Mouse (Mus musculus) midbrain, postnatal 0 days (tissue): ENCODE data around the gene Myl7. TPM values are rescaled to one million over a fixed set of nuclear protein-coding genes. Genes with fewer than 3 reads are reported as not detected.
"Not testable (repeated sequence)": the region's sequence is repeated elsewhere in the genome, so short reads cannot be mapped to it uniquely, and the experiment has no call there.

Source experiments
- ATAC-seq: fragments of 200-750 bp; cut with Nextera tagmentation; 2 replicates; pipeline ENCODE4 v1.8.0; 2017; ENCODE audit warnings: moderate number of reproducible peaks, mild to moderate bottlenecking, moderate TSS enrichment, moderate library complexity; ENCODE audit not compliant: low FRiP score
- DNase-seq: peaks from one replicate; pipeline ENCODE4 v3.0.0-alpha.2; 2015; ENCODE audit warnings: low spot score
- H3K27ac ChIP-seq: fragments of 300-500 bp; sonication (generic); 2 replicates; pipeline ENCODE4 v1.5.1; 2014; ENCODE audit warnings: low read depth, mild to moderate bottlenecking, low read length, mixed read lengths
- H3K27me3 ChIP-seq: fragments of 300-500 bp; sonication (generic); 2 replicates; pipeline ENCODE4 v1.6.1; 2014; ENCODE audit warnings: low read length, control low read depth, mixed read lengths; ENCODE audit not compliant: insufficient read depth
- H3K36me3 ChIP-seq: fragments of 300-500 bp; sonication (generic); 2 replicates; pipeline ENCODE4 v1.6.1; 2014; ENCODE audit warnings: low read length, control low read depth, mixed read lengths; ENCODE audit not compliant: insufficient read depth
- H3K4me1 ChIP-seq: fragments of 300-500 bp; sonication (generic); 2 replicates; pipeline ENCODE4 v1.6.1; 2014; ENCODE audit warnings: mild to moderate bottlenecking, control low read depth, antibody characterized with exemption, low read length, mixed read lengths; ENCODE audit not compliant: insufficient read depth
- H3K4me2 ChIP-seq: fragments of 300-500 bp; sonication (generic); 2 replicates; pipeline ENCODE4 v1.6.1; 2014; ENCODE audit warnings: low read depth, mild to moderate bottlenecking, low read length, mixed read lengths; ENCODE audit not compliant: poor library complexity, severe bottlenecking
- H3K4me3 ChIP-seq: fragments of 300-500 bp; sonication (generic); 2 replicates; pipeline ENCODE4 v1.5.1; 2014; ENCODE audit warnings: low read depth, mild to moderate bottlenecking, low read length, moderate library complexity
- H3K9ac ChIP-seq: fragments of 300-500 bp; sonication (generic); replicated peaks from 2 replicates; pipeline ENCODE4 v1.6.1; 2014; ENCODE audit warnings: mild to moderate bottlenecking, low read length, moderate library complexity, mixed read lengths; ENCODE audit not compliant: poor library complexity, severe bottlenecking
- H3K9me3 ChIP-seq: fragments of 300-500 bp; sonication (generic); 2 replicates; pipeline ENCODE4 v1.6.1; 2016; ENCODE audit warnings: low read length, control low read depth
- CTCF ChIP-seq: IDR thresholded peaks from 2 replicates; pipeline ENCODE4 v1.5.1; 2016; ENCODE audit warnings: antibody characterized with exemption, mild to moderate bottlenecking
- WGBS: fragments of 180-500 bp; shearing (Covaris S2); extraction: QIAGEN DNeasy Blood & Tissue Kit; methylation state at CpG from one replicate; pipeline ENCODE4 v1.1.7; 2014; 5-methylcytosine and 5-hydroxymethylcytosine counted together
- polyA plus RNA-seq: library from polyadenylated mRNA; unstranded; fragments of >200 nt; fragmentation: Nextera tagmentation; extraction: Ambion mirVana; gene quantifications from 2 replicates; pipeline ENCODE4 v1.2.1, GENCODE M21; 2015
- total RNA-seq: library from RNA; depleted of rRNA; stranded (reverse); fragments of >200 nt; gene quantifications from 2 replicates; pipeline ENCODE4 v1.2.3, GENCODE M21; 2014

Myl7 gene
- total and polyA plus RNA-seq, 2 experiments from 2014 or later, result not detected

- Histone ChIP-seq H3K4me2 (no peak overlapping the region), H3K36me3 (no peaks in the 10 kb centered on the region), H3K4me3 (no peak overlapping the region), H3K4me1 (0 out of 2 replicates have a peak, but pooled peaks cover 2% of the 10 kb centered on the region), H3K9ac (0 out of 2 replicates have a peak overlapping the region, but pooled peaks have one; percentile 13), H3K27ac (no peak overlapping the region), H3K9me3 (no peaks in the 10 kb centered on the region), H3K27me3 (peaks cover 6% of the 10 kb centered on the region; the same call in 1 of the 2 replicates)
- peak; percentile 23 for DNase-seq
- 55% methylated on average over 4 of the region's 4 CpGs for WGBS
- TF ChIP-seq CTCF, result no peak
- ATAC-seq, result no peak
Observed at GRCm38 (mm10) chr11:5892810-5893368, 5.7 kb downstream of the Myl7 start.

- Histone ChIP-seq H3K4me3 (no peak overlapping the region), H3K4me1 (no peaks in the 10 kb centered on the region), H3K9ac (no peak overlapping the region), H3K27me3 (peaks cover 2% of the 10 kb centered on the region; the same call in 1 of the 2 replicates), H3K9me3 (no peaks in the 10 kb centered on the region), H3K4me2 (no peak overlapping the region), H3K36me3 (no peaks in the 10 kb centered on the region), H3K27ac (no peak overlapping the region)
- TF ChIP-seq CTCF, result no peak
- no peak for ATAC-seq
- WGBS, result 72% methylated on average over 8 of the region's 8 CpGs
- peak; percentile 33 for DNase-seq
Observed at GRCm38 (mm10) chr11:5892151-5892591, 6.4 kb downstream of the Myl7 start.

GRCm38 (mm10) chr11:5888563-5888962 is 10.0 kb downstream of the Myl7 start:
- H3K27me3 ChIP-seq, H3K4me3 ChIP-seq, ATAC-seq, H3K36me3 ChIP-seq, H3K27ac ChIP-seq, H3K9ac ChIP-seq, H3K4me2 ChIP-seq, H3K4me1 ChIP-seq, H3K9me3 ChIP-seq, DNase-seq: not testable (repeated sequence)
- 82% methylated on average over 5 of the region's 5 CpGs for WGBS

- TF ChIP-seq CTCF, result no peak
- ATAC-seq (no peak), DNase-seq (no peak)
- H3K4me3 ChIP-seq, result no peak overlapping the region
- no peaks in the 10 kb centered on the region for H3K36me3 ChIP-seq
- H3K4me2 ChIP-seq, result no peak overlapping the region
- H3K27ac ChIP-seq, result no peak overlapping the region
- H3K9ac ChIP-seq, result no peak overlapping the region
- no peaks in the 10 kb centered on the region for H3K4me1 ChIP-seq
- 24% methylated on average over 5 of the region's 5 CpGs for WGBS
- no peaks in the 10 kb centered on the region for H3K9me3 ChIP-seq
- H3K27me3 ChIP-seq, result no peaks in the 10 kb centered on the region
Observed at GRCm38 (mm10) chr11:5887250-5887649, 11.3 kb downstream of the Myl7 start.

- Histone ChIP-seq H3K4me3 (no peak overlapping the region), H3K9ac (no peak overlapping the region), H3K4me1 (no peaks in the 10 kb centered on the region), H3K4me2 (no peak overlapping the region), H3K27me3 (no peaks in the 10 kb centered on the region), H3K9me3 (no peaks in the 10 kb centered on the region), H3K27ac (no peak overlapping the region), H3K36me3 (no peaks in the 10 kb centered on the region)
- peak; percentile 86 for DNase-seq
- WGBS, result 15% methylated on average over 9 of the region's 9 CpGs
- peak; percentile 41; the same call in 1 of the 2 replicates for ATAC-seq
- TF ChIP-seq CTCF, result peak; percentile 95
Observed at GRCm38 (mm10) chr11:5886187-5886586, 12.4 kb downstream of the Myl7 start.

GRCm38 (mm10) chr11:5882518-5882917 is 16.1 kb downstream of the Myl7 start:
- H3K4me3 ChIP-seq, result no peak overlapping the region
- H3K27ac ChIP-seq, result no peak overlapping the region
- H3K9me3 ChIP-seq, result no peaks in the 10 kb centered on the region
- ATAC-seq (no peak), DNase-seq (no peak)
- H3K27me3 ChIP-seq, result no peaks in the 10 kb centered on the region
- H3K9ac ChIP-seq, result no peak overlapping the region
- no peak overlapping the region for H3K4me2 ChIP-seq
- no peak for TF ChIP-seq CTCF
- no peaks in the 10 kb centered on the region for H3K36me3 ChIP-seq
- no peaks in the 10 kb centered on the region for H3K4me1 ChIP-seq
- 82% methylated on average over 8 of the region's 8 CpGs for WGBS
